Mouse (Mus musculus): ENCODE measurements around the gene Alg3.

DNA sequence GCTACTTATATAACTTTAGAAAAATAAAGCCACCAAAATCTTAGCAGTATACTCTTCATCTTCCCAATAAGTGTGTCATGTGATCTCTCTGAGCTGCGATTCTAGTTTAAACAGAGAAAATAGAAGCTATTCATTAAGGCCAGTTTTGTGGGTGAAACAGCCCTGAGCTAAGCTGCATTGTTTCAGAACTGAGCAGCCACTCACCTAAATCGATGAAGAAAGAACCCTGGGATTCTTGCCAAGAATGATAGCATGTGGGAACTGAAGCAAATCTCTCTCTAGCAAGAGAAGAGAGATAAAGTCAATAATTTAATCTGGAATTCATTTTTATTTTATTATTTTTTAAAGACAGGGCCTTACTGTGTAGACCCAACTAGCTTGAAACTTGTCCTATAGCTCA, 11.7 kb upstream of the Alg3 start:
- TF ChIP-seq POLR2A (IDR thresholded peaks at IDR 0.05; ENCODE audit: low read depth, low read length) = no peak
- no peak for TF ChIP-seq CTCF (IDR thresholded peaks at IDR 0.05; ENCODE audit: extremely low read depth, insufficient read depth, insufficient read length, insufficient replicate concordance)

All from spleen, adult 2 months (tissue).